Mouse (Mus musculus) cortical plate, adult 2 months (tissue): ENCODE measurements around the gene Pold2.

ENCODE experiments used
- CTCF ChIP-seq: fragments of 200-500 bp; IDR thresholded peaks from 2 replicates; pipeline ENCODE4 v1.5.1; 2011; ENCODE audit warnings: mild to moderate bottlenecking, control low read depth, low read length; ENCODE audit not compliant: insufficient read depth; ENCODE audit errors: extremely low read depth
- POLR2A ChIP-seq: fragments of 200-500 bp; IDR thresholded peaks from 2 replicates; pipeline ENCODE4 v1.6.1; 2011; ENCODE audit warnings: mild to moderate bottlenecking, low read length, control low read depth; ENCODE audit not compliant: insufficient read depth; ENCODE audit errors: extremely low read depth

DNA sequence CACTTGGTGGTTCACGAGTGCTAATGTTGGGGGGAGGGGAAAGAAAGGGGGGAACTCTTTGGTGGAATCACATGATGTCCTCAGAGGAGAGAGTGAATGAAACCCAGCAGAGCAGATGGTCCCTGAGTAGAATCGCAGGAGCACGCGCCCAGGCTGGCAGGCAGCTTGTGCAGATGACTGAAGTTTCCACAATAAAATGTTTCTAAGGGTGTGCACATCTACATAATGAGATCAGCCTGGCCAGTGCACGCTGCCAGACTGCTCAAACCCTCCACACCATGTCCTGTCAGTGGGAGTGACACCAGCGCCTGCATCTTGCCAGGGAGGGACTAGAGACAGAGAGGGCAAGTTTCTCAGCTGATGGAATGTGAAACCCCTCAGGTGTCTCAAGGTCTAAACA, 29.4 kb downstream of the Pold2 start:
- no peak for TF ChIP-seq POLR2A
- TF ChIP-seq CTCF, result no peak
